Mouse (Mus musculus) limb, embryonic 10.5 days (tissue): ENCODE measurements around the gene Fam53b. TPM values are rescaled to one million over a fixed set of nuclear protein-coding genes. Genes with fewer than 3 reads are reported as not detected.

Experiments used
- DNase-seq: peaks from one replicate; pipeline ENCODE4 v3.0.0-alpha.2; 2017; ENCODE audit warnings: low spot score
- H3K27ac ChIP-seq: fragments of 300-500 bp; sonication (generic); 2 replicates; pipeline ENCODE4 v1.5.1; 2016; ENCODE audit warnings: mild to moderate bottlenecking
- H3K27me3 ChIP-seq: fragments of 300-500 bp; sonication (generic); 2 replicates; pipeline ENCODE4 v1.6.1; 2016; ENCODE audit warnings: low read depth, mild to moderate bottlenecking; ENCODE audit not compliant: poor library complexity, severe bottlenecking
- H3K36me3 ChIP-seq: fragments of 300-500 bp; sonication (generic); 2 replicates; pipeline ENCODE4 v1.6.1; 2016; ENCODE audit warnings: mild to moderate bottlenecking, moderate library complexity
- H3K4me1 ChIP-seq: fragments of 300-500 bp; sonication (generic); 2 replicates; pipeline ENCODE4 v1.6.1; 2016
- H3K4me3 ChIP-seq: fragments of 300-500 bp; sonication (generic); 2 replicates; pipeline ENCODE4 v1.5.1; 2016; ENCODE audit warnings: mild to moderate bottlenecking, moderate library complexity
- H3K9me3 ChIP-seq: fragments of 300-500 bp; sonication (generic); replicated peaks from 2 replicates; pipeline ENCODE4 v1.6.1; 2016; ENCODE audit warnings: mild to moderate bottlenecking
- WGBS: fragments of 180-500 bp; shearing (Covaris S2); methylation state at CpG from one replicate; pipeline ENCODE4 v1.1.7; 2016; 5-methylcytosine and 5-hydroxymethylcytosine counted together
- polyA plus RNA-seq: library from polyadenylated mRNA; unstranded; fragments of >200 nt; fragmentation: Nextera tagmentation; extraction: Ambion mirVana; gene quantifications from 2 replicates; pipeline ENCODE4 v1.2.1, GENCODE M21; 2016

Gene Fam53b
- polyA plus RNA-seq, 1 experiment from 2014 or later: 32.7 TPM

DNA sequence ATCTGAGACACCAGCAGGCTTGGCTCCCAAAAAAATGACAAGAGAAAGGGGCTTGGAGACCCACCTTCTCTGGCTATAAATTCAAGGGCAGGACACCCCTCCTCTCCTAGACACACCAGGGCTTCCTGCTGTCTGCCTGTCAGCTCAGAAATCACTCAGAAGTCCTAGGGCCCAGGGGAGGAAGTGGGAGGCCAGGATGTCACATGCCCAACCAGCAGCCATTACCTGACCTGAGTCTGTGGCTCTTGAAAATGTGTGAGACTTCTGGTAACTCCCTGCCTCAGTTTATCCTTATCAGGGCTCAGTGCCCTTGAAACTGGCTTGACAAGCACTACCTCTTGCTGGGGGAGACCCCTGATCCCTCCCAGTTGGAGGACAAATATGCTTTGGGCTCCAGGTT is 114.0 kb downstream of the Fam53b start:
- Histone ChIP-seq H3K36me3 (no peaks in the 10 kb centered on the region), H3K27me3 (no peaks in the 10 kb centered on the region), H3K27ac (peak overlapping the region; percentile 39; the same call in 1 of the 2 replicates), H3K4me1 (peaks cover 17% of the 10 kb centered on the region), H3K9me3 (no peaks in the 10 kb centered on the region), H3K4me3 (no peak overlapping the region)
- DNase-seq: no peak

GRCm38 (mm10) chr7:132699165-132699564 is 114.5 kb downstream of the Fam53b start:
- Histone ChIP-seq H3K27ac (0 out of 2 replicates have a peak overlapping the region, but pooled peaks have one; percentile 39), H3K4me3 (no peak overlapping the region), H3K27me3 (no peaks in the 10 kb centered on the region), H3K36me3 (no peaks in the 10 kb centered on the region), H3K9me3 (no peaks in the 10 kb centered on the region), H3K4me1 (peaks cover 17% of the 10 kb centered on the region)
- DNase-seq: no peak
- WGBS: 80% methylated on average over 4 of the region's 4 CpGs

GRCm38 (mm10) chr7:132698737-132699136 is 114.9 kb downstream of the Fam53b start:
- no peak overlapping the region for H3K4me3 ChIP-seq
- H3K9me3 ChIP-seq: no peaks in the 10 kb centered on the region
- no peak for DNase-seq
- no peaks in the 10 kb centered on the region for H3K36me3 ChIP-seq
- no peak overlapping the region for H3K27ac ChIP-seq
- 89% methylated on average over 4 of the region's 4 CpGs for WGBS
- no peaks in the 10 kb centered on the region for H3K27me3 ChIP-seq
- H3K4me1 ChIP-seq: peaks cover 17% of the 10 kb centered on the region

- Histone ChIP-seq H3K36me3 (no peaks in the 10 kb centered on the region), H3K9me3 (no peaks in the 10 kb centered on the region), H3K4me1 (peaks cover 19% of the 10 kb centered on the region), H3K27ac (no peak overlapping the region), H3K4me3 (no peak overlapping the region), H3K27me3 (no peaks in the 10 kb centered on the region)
- WGBS: 88% methylated on average over 8 of the region's 8 CpGs
- DNase-seq: no peak
Observed at GRCm38 (mm10) chr7:132697258-132697796, 116.4 kb downstream of the Fam53b start.

- Histone ChIP-seq H3K9me3 (no peaks in the 10 kb centered on the region), H3K27me3 (no peaks in the 10 kb centered on the region), H3K4me1 (peaks cover 28% of the 10 kb centered on the region), H3K27ac (no peak overlapping the region), H3K4me3 (no peak overlapping the region), H3K36me3 (no peaks in the 10 kb centered on the region)
- DNase-seq: no peak
- 84% methylated on average over 2 of the region's 2 CpGs for WGBS
Observed at GRCm38 (mm10) chr7:132693561-132693960, 120.1 kb downstream of the Fam53b start.

DNA sequence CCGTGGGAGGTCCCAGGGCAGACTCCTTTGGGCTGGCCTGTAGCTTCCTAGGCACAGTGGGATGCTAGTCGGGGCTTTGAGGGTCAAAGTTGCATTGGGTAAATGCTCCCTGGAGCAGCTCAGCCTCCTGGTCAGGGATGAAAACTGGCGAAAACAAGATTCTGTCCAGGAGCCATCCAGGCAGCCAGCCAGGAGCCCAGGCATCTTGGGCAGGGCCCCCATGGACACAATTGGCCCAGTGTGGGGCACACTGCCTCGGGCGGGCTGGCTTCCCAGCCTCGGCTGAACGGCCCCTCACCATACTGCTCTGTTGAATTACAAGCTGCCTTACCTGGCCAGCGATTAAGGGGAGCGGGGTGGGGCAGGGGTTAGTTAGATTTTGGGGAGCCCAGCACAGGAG is 121.0 kb downstream of the Fam53b start:
- WGBS: 84% methylated on average over 9 of the region's 9 CpGs
- no peaks in the 10 kb centered on the region for H3K9me3 ChIP-seq
- no peak overlapping the region for H3K4me3 ChIP-seq
- H3K27ac ChIP-seq: no peak overlapping the region; the same call in 1 of the 2 replicates
- H3K27me3 ChIP-seq: no peaks in the 10 kb centered on the region
- peaks cover 37% of the 10 kb centered on the region for H3K4me1 ChIP-seq
- DNase-seq: no peak
- no peaks in the 10 kb centered on the region for H3K36me3 ChIP-seq

DNA sequence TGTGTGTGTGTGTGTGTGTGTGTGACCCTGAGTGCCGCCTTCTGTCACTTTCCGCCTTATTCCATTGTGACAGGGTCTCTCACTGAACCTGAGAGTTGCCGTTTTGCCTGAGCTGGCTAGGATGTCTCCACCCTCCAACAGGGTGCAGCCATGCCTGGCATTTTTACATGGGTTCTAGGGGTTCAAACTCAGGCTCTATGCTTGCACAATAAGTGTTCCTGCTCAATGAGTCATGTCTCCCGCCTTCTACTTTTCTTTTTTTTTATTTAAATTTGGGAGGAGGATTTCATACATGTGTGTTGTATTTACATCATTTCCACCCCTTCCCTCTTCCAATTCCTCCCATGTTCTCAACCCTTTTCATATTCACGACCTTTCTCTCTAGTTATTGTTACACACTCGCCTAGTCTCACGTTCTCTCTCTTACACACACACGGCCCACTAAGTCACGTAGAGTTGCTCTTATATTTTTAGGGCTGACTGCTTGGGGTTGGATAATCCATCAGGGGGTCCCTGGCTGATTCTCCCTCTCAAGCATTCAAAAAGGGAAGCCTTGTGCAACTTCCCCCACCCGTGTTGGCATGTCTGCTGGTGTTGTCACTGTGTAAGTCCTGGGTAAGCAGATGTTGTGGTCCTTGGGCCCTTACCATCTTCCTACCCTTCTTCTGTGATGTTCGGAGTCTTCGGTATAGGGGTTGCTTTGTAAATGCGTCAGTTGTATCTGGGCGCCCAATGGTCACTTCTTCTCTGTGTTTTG is 122.8 kb downstream of the Fam53b start:
- WGBS: 91% methylated on average over 14 of the region's 14 CpGs
- Histone ChIP-seq H3K4me3 (no peak overlapping the region), H3K27me3 (no peaks in the 10 kb centered on the region), H3K4me1 (peaks cover 47% of the 10 kb centered on the region), H3K36me3 (no peaks in the 10 kb centered on the region), H3K27ac (no peak overlapping the region), H3K9me3 (no peaks in the 10 kb centered on the region)
- DNase-seq: no peak

- peaks cover 47% of the 10 kb centered on the region for H3K4me1 ChIP-seq
- 77% methylated on average over 5 of the region's 5 CpGs for WGBS
- H3K27ac ChIP-seq: peak overlapping the region; percentile 59; the same call in 1 of the 2 replicates
- H3K4me3 ChIP-seq: no peak overlapping the region
- H3K9me3 ChIP-seq: no peaks in the 10 kb centered on the region
- no peak for DNase-seq
- no peaks in the 10 kb centered on the region for H3K36me3 ChIP-seq
- H3K27me3 ChIP-seq: no peaks in the 10 kb centered on the region
Observed at GRCm38 (mm10) chr7:132689722-132690121, 124.0 kb downstream of the Fam53b start.

DNA sequence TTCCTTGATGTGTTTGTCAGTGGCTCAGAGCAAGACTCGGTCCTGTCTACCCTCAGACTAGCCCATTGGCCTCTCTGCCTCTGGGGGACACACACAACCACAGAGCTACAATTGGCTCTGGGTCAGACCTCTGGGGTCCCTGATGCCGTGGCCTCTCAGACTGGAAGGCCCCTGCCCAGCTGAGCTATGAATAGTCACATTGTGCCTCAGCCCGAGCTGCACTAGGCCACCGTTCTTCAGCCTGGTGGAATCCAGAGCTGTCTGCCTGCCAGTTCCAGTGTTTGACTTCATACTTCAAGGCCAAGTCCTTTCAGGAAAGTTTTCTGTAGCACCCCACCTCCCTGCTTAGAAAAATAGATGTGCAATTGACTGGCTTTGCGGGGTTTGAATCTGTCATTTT is 125.0 kb downstream of the Fam53b start:
- H3K4me1 ChIP-seq: peaks cover 47% of the 10 kb centered on the region
- no peaks in the 10 kb centered on the region for H3K36me3 ChIP-seq
- WGBS: 75% methylated on average over 5 of the region's 5 CpGs
- peak overlapping the region; percentile 59 for H3K27ac ChIP-seq
- no peaks in the 10 kb centered on the region for H3K9me3 ChIP-seq
- DNase-seq: no peak
- H3K4me3 ChIP-seq: no peak overlapping the region
- no peaks in the 10 kb centered on the region for H3K27me3 ChIP-seq

DNA sequence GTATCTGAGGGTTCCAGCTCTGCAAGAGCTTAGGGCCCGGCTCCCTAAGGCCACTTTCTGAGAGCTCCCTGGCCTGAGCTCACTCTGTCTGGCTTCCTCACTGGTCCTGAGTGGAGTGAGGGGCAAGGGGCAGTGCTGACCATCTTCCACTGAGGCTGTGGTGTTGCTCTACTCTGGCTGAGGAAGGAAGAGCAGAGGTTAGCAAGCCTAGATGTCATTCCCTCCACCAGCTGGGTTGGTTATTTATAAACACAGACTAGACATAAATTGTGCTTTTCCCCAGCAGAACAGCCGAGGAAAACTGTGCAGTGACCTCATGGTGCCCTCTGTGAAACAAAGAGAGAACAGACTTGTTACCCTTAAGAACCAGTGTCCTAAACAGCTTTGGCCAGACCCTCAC is 125.8 kb downstream of the Fam53b start:
- H3K4me1 ChIP-seq: peaks cover 50% of the 10 kb centered on the region
- H3K27me3 ChIP-seq: no peaks in the 10 kb centered on the region
- no peak overlapping the region for H3K4me3 ChIP-seq
- DNase-seq: no peak
- H3K36me3 ChIP-seq: no peaks in the 10 kb centered on the region
- H3K27ac ChIP-seq: peak overlapping the region; percentile 59
- no peaks in the 10 kb centered on the region for H3K9me3 ChIP-seq
- 61% methylated on average over 2 of the region's 2 CpGs for WGBS

DNA sequence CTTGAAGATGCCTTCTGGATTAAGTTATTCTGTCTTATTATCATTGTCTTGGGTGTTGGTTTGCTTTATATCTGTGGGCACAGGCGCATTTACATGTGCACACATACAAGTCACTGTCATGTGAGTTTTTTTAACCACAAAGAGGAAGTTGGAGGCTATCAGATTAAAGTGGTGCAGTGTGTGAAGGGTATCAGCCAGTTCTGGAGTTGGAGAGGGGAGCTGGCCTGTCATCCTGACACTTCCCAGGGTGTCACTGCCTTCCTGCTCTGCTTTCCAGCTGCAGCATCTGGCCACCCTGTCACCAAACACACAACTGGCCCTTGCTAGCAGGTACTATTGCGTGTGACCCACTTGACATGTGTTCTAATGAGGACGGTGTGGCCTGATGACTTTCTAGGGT is 127.2 kb downstream of the Fam53b start:
- Histone ChIP-seq H3K36me3 (no peaks in the 10 kb centered on the region), H3K27ac (no peak overlapping the region)
- WGBS: 92% methylated on average over 3 of the region's 3 CpGs

GRCm38 (mm10) chr7:132683923-132684322 is 129.8 kb downstream of the Fam53b start:
- no peaks in the 10 kb centered on the region for H3K36me3 ChIP-seq
- H3K4me3 ChIP-seq: no peak overlapping the region
- no peak overlapping the region for H3K27ac ChIP-seq
- H3K27me3 ChIP-seq: no peaks in the 10 kb centered on the region
- peaks cover 25% of the 10 kb centered on the region for H3K4me1 ChIP-seq
- no peak for DNase-seq
- no peaks in the 10 kb centered on the region for H3K9me3 ChIP-seq
- WGBS: 93% methylated on average over 4 of the region's 4 CpGs

More for the DNA sequence above, 127.2 kb downstream of the Fam53b start:
- peaks cover 40% of the 10 kb centered on the region for H3K4me1 ChIP-seq
- no peak for DNase-seq
- H3K9me3 ChIP-seq: no peaks in the 10 kb centered on the region
- no peaks in the 10 kb centered on the region for H3K27me3 ChIP-seq
- no peak overlapping the region for H3K4me3 ChIP-seq

DNA sequence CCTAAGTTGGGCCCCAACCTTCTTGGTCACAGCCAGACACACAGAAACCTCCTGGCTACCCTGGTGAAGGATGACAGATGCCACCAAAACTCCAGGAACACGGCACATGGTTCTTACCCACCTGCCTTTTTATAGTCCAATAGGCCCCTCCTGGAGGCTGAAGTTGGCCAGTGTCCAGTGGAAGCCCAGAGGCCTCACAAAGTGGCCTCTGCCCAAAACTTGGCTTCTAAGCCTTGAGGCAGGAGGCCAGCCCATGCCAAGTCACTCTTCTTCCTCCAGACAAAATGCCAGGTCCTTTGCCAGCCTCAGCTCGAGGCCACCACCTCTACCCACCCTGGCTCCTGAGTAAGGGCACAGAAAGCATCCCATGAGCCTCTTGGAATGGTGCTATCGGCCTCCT is 130.8 kb downstream of the Fam53b start:
- H3K9me3 ChIP-seq: no peaks in the 10 kb centered on the region
- H3K4me1 ChIP-seq: peaks cover 15% of the 10 kb centered on the region
- H3K27me3 ChIP-seq: no peaks in the 10 kb centered on the region
- DNase-seq: no peak
- H3K27ac ChIP-seq: peak overlapping the region; percentile 27; the same call in 1 of the 2 replicates
- WGBS: 83% methylated on average over 3 of the region's 3 CpGs
- H3K36me3 ChIP-seq: no peaks in the 10 kb centered on the region
- no peak overlapping the region for H3K4me3 ChIP-seq
